Mouse (Mus musculus) heart, postnatal 36 days (tissue): ENCODE measurements around the gene Cops9. TPM values are rescaled to one million over a fixed set of nuclear protein-coding genes. Genes with fewer than 3 reads are reported as not detected.

Source experiments
- DNase-seq, 2 experiments: peaks; one replicate each; pipeline ENCODE4 v3.0.0; 2021 to 2022
- intact Hi-C: fragments of 180-260 bp; cut with DNase I; formaldehyde crosslinking; loops from one replicate; pipeline ENCODE4 v1.15.1; 2025
- total RNA-seq, 2 experiments: library from RNA; stranded (reverse); gene quantifications; 2 replicates each; pipeline ENCODE4 v1.2.3; 2021

Cops9 gene
- total RNA-seq, 2 experiments from 2014 or later, result 219 to 225 TPM

DNA sequence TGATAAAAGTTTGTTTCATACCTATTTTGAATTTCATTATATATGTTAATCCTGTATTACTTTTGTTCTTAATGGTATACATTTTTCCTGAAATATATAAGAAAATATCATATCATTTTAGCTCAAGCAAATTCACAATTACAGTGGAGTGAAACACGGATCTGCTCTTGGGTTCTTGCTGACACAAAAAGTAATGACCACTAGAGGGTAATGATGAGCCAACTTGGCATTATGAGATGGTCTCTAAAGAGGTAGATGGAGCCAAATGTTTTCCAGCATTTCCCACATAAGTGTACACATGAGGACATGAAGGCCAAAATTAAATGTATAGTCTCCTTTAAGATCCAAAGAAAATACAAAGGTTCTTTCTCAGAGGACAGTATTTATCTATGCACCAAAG, 27.3 kb downstream of the Cops9 start:
- intact Hi-C loops, result loop anchor here (2.0 to 5.0 kb wide), 2 partner anchors 32 to 1092 kb away; no protein-coding TSS in a partner anchor
- no peak for DNase-seq

DNA sequence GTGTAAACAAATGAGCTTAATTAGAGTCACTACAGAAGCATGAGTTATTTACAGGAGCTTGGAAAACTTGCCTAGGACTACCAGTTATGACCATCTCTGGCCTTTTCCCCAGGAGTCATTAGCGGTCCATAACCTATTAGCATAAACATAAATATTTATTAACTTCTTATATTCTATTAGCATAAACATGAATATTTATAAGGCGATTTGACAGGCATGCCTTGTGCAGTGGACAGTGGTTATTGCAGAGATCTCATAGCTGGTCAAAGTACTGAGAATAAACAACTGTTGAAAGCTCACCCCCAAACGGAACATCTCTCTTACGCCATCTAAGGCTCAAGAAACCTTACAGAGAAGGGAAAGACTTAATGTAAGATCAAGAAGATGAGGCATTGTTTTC, 28.6 kb downstream of the Cops9 start:
- intact Hi-C loops, result loop anchor here (5.0 kb wide), 1 partner anchor 1091 kb away; no protein-coding TSS in a partner anchor
- no peak for DNase-seq

GRCm38 (mm10) chr1:92611008-92611407, 30.8 kb downstream of the Cops9 start:
- DNase-seq, result peak; percentile 47
- intact Hi-C loops, result loop anchor here (1.0 to 5.0 kb wide), 4 partner anchors 90 to 1089 kb away; no protein-coding TSS in a partner anchor

DNA sequence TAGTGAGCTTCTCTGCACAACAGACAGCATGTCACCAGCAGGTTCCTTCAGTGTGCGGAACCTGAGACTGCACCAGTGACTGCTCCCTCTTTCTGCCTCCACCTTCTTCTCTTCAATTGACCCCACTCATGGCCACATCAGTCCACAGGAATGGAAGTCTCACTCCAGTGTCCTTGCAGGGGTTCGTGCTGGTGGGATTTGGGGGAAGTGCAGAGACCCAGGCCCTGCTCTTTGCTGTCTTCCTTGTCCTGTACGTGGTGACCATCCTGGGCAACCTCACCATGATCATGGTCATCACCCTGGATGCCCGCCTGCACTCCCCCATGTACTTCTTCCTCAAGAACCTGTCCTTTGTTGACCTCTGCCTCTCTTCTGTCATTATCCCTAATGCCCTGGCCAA, 34.1 kb downstream of the Cops9 start:
- DNase-seq, result no peak
- intact Hi-C loops, result no loop called here

DNA sequence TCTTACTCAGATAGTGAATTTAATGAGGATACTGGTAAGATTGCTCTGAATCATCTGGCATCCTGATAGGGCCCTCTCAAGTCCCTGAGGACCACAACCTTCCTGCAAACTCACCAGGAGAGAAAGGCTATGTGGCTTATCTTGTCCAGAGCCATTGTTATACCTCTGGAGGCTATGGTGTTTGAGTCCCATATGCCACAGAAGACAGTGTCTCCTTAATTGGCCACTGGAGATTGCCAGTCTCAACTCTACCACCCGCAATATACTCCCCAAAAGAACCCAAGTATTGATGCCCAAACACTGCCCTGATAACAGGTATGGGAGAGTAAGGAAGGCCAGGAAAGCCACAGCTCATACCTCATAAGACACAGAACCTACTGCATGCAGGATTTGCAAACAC, 36.3 kb downstream of the Cops9 start, which contains the start of gene Olfr1410:
Gene Olfr1410, plus strand, starts transcription at position 301 of the 400 bp plus-strand sequence.
- intact Hi-C loops, result no loop called here
- no peak for DNase-seq

- no peak for DNase-seq
- intact Hi-C loops, result no loop called here
Measured at GRCm38 (mm10) chr1:92596019-92596418, 45.8 kb downstream of the Cops9 start.

- intact Hi-C loops, result no loop called here
- DNase-seq, result no peak
Measured at GRCm38 (mm10) chr1:92594111-92594510, 47.7 kb downstream of the Cops9 start, which contains the start of gene Olfr1411. Olfr1411 (plus strand) TSS chr1:92594411.

Other genes with a start within 250 kb of the Cops9 start
- 1,000 to 10,000 TPM in 1 of 2 experiments, 100 to 1,000 TPM in 1; 980 to 1,105 TPM for gene Ndufa10, start 168.1 kb downstream of the Cops9 start, total RNA-seq
- gene Olfr1416, start 156.9 kb downstream of the Cops9 start, total RNA-seq, result not detected
- gene Olfr1415, start 145.9 kb downstream of the Cops9 start, total RNA-seq, result not detected
- not detected for gene Olfr1414, start 123.3 kb downstream of the Cops9 start, total RNA-seq
- not detected for gene Olfr1413, start 70.7 kb downstream of the Cops9 start, total RNA-seq
- gene Olfr1412, start 56.2 kb downstream of the Cops9 start, total RNA-seq, result not detected
- gene Olfr1411, start 47.6 kb downstream of the Cops9 start, total RNA-seq, result not detected
- gene Olfr1410, start 36.2 kb downstream of the Cops9 start, total RNA-seq, result not detected
- not detected for gene Olfr12, start 24.2 kb downstream of the Cops9 start, total RNA-seq
- gene Otos, start 6.9 kb upstream of the Cops9 start, total RNA-seq, result not detected
- 100 to 1,000 TPM; 425 to 453 TPM for gene Gpc1, start 189.7 kb upstream of the Cops9 start, total RNA-seq